Mouse (Mus musculus): Measurements from ENCODE around the gene Mapk10.

DNA sequence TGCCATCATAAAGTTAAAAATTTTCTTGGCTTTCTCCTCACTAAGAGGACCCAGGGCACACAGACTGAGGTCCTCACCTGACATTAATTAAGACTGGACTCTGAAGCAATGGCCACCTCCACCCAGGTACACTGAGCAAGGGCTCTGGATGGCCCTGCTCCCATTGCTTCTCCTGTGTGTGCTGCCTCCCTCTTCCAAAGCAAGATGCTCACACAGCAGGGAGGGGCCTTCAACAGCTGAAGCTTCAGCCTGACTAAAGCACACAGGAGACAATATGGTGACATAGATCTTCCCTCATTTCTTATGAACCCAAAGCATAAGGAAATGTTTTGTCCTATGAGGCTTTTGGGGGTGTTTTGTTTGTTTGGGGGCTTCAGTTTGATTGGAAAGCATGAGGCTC is 215.2 kb downstream of the Mapk10 start:
- TF ChIP-seq CTCF (conservative IDR thresholded peaks at IDR 0.05; ENCODE audit: low read length) (no peak), POU5F1 (IDR thresholded peaks at IDR 0.05; ENCODE audit: borderline replicate concordance, low read length) (no peak)
